Mouse (Mus musculus) c-Kit-negative CD71-positive TER-119-positive erythroid progenitor cells, embryonic 14.5 days (primary cell): ENCODE data around the gene Apobec1.
"Not testable (repeated sequence)": the region's sequence is repeated elsewhere in the genome, so short reads cannot be mapped to it uniquely, and the experiment has no call there.

Experiments
- DNase-seq: peaks from one replicate; pipeline ENCODE4 v3.0.0-alpha.2; 2013; ENCODE audit warnings: low read depth, low spot score

The Apobec1 gene

GRCm38 (mm10) chr6:122605483-122605882, 3.2 kb upstream of the Apobec1 start:
- no peak for DNase-seq

DNA sequence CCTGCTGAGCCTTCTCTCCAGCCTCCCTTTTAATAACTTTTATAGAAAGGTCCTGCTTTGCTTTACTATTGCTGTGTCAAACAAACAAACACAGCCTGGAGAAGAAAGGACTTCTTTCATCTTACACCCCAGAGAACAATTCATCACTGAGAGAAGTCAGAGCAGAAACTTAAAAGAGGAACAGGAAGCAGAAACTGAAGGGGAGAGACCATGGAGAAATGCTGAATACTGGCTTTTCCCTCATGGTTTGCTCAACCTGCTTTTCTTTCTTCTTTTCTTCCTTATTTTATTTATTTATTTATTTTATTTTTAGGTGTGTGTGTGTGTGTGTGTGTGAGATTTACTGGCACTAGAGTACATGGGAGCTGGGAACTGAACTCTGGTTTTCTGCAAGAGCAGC, 2.0 kb upstream of the Apobec1 start:
- DNase-seq = no peak

- no peak for DNase-seq
These were observed 713 bp upstream of the Apobec1 start for GRCm38 (mm10) chr6:122602992-122603322.

GRCm38 (mm10) chr6:122601615-122602014, 629 bp downstream of the Apobec1 start:
- DNase-seq = no peak

DNA sequence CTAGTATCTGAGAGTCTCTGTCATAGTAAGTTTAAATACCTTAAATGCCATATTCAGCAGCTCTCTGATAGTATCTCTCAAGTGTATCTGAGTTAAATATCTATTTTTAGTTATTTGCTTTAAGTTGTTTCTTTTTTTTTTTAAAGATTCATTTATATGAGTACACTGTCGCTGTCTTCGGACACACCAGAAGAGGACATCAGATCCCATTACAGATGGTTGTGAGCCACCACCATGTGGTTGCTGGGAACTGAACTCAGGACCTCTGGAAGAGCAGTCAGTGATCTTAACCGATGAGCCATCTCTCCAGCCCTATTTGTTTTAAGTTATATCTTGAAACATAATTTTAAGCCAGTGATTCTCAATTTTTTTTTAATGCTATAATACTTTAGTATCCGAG, 1.2 kb downstream of the Apobec1 start:
- no peak for DNase-seq

- no peak for DNase-seq
These were observed 2.1 kb downstream of the Apobec1 start for GRCm38 (mm10) chr6:122600066-122600646.

- no peak for DNase-seq
These were observed 3.0 kb downstream of the Apobec1 start for GRCm38 (mm10) chr6:122599054-122599737.

DNA sequence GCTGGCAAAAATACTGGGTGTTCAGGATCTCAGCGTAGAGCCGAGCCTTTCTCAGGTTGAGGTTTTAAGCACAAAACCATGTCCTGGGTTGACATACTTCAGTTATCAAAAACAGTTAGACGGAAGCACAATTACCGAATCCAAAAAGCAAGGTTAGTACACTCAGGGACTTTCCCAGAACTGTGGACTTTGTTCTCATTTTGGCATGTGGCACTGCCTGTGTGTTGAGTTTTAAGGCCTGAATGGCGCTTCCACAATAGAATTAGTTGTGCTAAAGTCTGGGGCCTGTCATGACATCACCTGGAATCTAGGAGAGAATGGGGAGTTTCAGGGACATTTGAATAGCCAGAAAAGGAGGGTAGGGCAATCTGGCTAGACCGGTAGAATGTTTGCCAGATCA, 3.8 kb downstream of the Apobec1 start:
- DNase-seq = no peak

DNA sequence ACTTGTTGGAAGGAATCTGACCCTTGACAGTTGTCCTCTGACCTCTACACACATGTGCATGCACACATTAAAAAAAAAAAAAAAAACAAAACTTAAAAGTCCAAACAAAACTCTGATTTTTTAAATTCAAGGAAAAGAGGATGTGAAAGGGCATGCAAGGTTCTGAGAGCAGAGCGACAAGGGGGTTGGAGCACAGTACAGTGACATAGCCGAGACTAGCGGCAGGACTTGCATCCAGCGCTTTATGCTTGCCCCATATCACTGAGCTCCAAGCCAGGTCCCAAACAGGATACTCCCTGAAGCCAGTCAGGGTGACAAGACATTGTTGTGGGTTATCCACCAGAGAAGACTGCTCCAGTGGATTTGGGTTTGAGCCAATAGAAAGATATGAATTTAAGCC, 4.2 kb downstream of the Apobec1 start:
- DNase-seq = no peak

GRCm38 (mm10) chr6:122596608-122597007, 5.6 kb downstream of the Apobec1 start:
- DNase-seq = no peak

DNA sequence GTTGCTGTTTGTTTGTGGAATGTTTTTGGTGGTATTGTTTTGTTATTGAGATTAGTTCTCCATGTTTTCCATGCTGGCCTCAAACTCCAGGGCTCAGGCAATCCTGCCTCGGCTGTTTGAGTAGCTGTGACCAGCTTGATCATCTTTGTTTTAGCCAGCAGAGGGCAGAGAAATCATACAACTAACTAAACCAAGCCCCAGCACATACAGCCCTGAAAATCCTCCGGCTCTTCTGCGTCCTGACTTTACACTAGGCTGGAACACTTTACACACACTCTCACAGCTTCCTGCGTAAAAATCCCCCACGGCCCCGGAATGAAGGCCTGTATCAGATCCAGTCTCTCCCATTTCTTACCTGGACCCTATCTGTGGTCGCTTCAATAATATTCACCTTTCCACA, 6.6 kb downstream of the Apobec1 start:
- no peak for DNase-seq

DNA sequence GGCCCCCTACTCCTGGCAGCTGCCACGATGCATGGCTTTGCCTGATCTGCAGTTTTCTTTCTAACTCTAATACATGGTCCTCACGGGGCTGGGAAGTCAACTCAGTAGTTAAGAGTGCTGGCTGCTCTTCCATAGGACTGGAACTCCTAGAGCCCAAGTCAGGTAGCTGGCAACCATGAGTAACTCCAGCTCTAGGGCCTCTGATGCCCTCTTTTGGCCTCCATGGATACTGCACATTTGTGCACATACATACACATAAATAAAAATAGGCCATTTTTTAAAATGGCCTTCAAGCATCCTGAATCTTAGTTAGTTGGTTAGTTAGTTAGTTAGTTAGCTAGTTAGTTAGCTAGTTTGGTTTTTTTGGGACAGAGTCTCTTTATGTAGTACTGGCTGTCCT, 9.3 kb downstream of the Apobec1 start:
- DNase-seq = no peak

GRCm38 (mm10) chr6:122591027-122591758, 11.1 kb downstream of the Apobec1 start:
- no peak for DNase-seq

DNA sequence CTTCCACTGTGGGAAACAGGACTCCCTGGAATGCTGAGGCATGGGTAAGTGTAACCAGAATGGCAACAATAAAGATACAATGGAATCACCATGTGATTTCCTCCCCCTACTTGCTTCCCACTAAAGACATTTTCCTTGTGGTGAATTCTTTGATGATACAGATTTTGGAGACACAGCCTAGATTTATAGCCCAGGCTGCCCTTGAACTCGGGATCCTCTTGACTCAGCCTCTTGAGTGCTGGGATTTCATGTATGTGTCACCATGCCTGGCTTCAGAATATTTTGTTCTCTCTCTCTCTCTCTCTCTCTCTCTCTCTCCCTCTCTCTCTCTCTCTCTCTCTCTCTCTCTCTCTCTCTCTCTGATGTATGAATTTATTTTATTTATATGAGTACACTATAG, 23.2 kb downstream of the Apobec1 start:
- DNase-seq = no peak

- no peak for DNase-seq
These were observed 25.2 kb downstream of the Apobec1 start for GRCm38 (mm10) chr6:122577030-122577429.

- DNase-seq = not testable (repeated sequence)
These were observed 27.2 kb downstream of the Apobec1 start for GRCm38 (mm10) chr6:122575037-122575436.

- no peak for DNase-seq
These were observed 30.7 kb downstream of the Apobec1 start for GRCm38 (mm10) chr6:122571617-122571959.

DNA sequence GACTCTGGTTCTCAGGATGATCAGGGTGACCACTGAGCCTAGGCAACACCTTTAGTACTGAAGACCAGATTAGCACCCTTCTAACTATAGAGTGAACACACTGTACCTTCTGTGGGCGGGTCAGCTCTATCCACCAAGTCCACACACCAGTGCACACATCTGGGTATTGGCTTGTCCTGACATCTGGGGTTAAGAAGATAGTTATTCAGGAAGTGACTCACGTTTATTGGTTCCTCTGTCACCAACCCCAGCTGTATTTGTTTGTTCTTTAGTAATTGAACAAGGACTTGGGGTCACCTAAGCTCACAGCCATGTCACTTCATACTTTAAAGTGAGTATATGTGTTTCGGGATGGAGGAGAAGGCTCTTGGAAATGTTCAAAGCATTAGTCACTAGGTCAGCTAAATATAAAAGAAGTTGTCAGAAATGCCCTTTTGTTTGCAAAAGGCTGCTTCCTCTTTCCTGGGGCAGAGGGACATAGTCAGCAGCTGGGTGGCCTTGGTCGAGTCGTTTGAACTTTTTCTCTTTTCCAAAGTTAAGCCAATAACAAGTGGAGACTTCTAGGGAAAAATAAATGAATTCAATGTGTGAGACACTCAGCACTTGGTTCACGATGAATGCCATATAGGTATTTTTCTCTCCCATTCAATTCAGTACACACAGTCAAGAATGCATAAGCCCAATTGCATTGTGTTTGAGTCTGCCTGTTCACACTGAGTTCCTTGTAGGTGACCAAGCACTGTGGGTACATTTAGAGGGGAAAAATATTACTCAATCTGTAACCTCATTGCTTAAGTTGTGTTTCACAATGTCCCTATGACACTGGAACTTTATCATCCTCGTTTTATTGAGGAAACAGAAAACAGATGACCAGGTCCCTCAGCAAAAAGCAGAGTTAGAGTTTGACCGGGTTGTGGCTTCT, 31.3 kb downstream of the Apobec1 start:
- DNase-seq = no peak

DNA sequence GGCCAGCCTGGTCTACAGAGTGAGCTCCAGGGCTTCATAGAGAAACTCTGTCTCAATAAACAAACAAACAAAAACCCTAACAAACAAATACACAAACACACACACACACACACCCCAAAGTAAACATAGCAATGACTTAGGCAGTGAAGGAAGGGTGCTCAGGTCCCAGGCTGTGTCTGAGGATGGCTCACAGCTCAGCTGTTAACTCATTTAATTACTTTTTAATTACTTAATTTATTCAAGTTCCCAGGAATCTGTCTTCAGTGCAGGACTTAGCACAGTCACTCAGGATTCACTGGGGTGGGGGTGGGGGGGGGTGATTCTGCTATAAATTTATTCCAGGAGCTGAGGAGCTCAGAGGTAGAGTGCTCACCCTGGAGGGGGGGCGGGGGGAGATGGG, 32.5 kb downstream of the Apobec1 start:
- no peak for DNase-seq

GRCm38 (mm10) chr6:122569113-122569512, 33.1 kb downstream of the Apobec1 start:
- no peak for DNase-seq

GRCm38 (mm10) chr6:122565070-122565784, 37.0 kb downstream of the Apobec1 start:
- no peak for DNase-seq
